Mouse (Mus musculus) liver, postnatal 0 days (tissue): ENCODE data around the gene C8a.

Experiments used
- CTCF ChIP-seq: sonication (generic); IDR thresholded peaks from 2 replicates; pipeline ENCODE4 v1.5.1; 2016; ENCODE audit warnings: antibody characterized with exemption, low read depth
- EP300 ChIP-seq: IDR thresholded peaks from 2 replicates; pipeline ENCODE4 v1.6.1; 2016; ENCODE audit warnings: antibody characterized with exemption, low read depth, mild to moderate bottlenecking

DNA sequence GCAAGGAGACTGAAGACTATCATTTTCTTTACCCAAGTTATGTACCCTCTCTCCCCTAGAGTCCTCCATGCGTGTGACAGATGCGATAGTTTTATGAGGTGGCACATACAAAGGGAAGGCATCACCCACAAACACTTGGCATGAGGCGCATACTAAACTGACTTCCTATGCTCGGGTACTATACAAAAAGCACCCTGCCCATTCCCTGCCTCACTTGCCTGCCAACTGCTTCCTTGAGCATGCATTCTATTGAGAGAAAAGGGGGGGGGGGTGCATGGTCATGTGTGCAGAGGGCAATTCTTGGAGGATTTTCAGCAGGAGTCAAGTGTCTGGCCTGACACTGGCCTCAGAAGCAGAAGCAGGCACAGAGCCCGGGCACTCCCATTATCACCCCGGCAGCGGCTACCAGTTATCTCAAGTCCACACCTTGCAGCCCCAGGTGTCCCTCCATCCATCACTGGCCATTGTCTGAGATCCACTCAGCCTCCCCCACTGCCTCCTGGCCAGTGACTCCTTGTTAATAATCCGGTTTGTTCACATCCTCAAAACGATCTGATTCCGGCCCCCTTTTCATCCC is 65.4 kb downstream of the C8a start:
- TF ChIP-seq EP300 (no peak), CTCF (no peak)
